13 mouse cellular contexts compared by ENCODE assay signal in genomic region chr1:39932922-39933321, GRCm38 (mm10). TPM values are rescaled to one million over a fixed set of nuclear protein-coding genes. Genes with fewer than 3 reads are reported as not detected.
DNase-seq lines count a peak whose midpoint lies in the region; ATAC-seq and TF ChIP-seq lines count a peak whose summit lies in the region.
"Had no signal": no experiment of that assay in that cellular context is flagged by ENCODE, and none has a peak within 500 bp of the region (broad histone marks: within the 10 kb centered on the region; RNA-seq: fewer than 3 reads in every experiment).

No protein-coding gene starts in this region.

- no peak for ATAC-seq in hindbrain, embryonic 13.5 days (ENCODE audit: low FRiP score)
- no peak for ATAC-seq in hindbrain, embryonic 12.5 days (ENCODE audit: low FRiP score)
- ATAC-seq in midbrain, embryonic 13.5 days: no peak
- no peak for ATAC-seq in midbrain, embryonic 16.5 days
- ATAC-seq in neural tube, embryonic 15.5 days (ENCODE audit: low FRiP score): no peak

- H3K27me3 ChIP-seq in hindbrain, embryonic 13.5 days: no peaks in the 10 kb centered on the region
- H3K27me3 ChIP-seq in hindbrain, embryonic 12.5 days: no peaks in the 10 kb centered on the region
- no peaks in the 10 kb centered on the region for H3K27me3 ChIP-seq in midbrain, embryonic 13.5 days
- no peaks in the 10 kb centered on the region for H3K27me3 ChIP-seq in midbrain, embryonic 16.5 days (ENCODE audit: control insufficient read depth, insufficient read depth, low read depth, low read length)
- no peaks in the 10 kb centered on the region for H3K27me3 ChIP-seq in neural tube, embryonic 15.5 days (replicated peaks)
- H3K27me3 ChIP-seq: embryonic facial prominence, embryonic 15.5 days; forebrain, embryonic 12.5 days had no signal

- no peak for TF ChIP-seq CTCF in gastrocnemius, adult 2 months (IDR thresholded peaks at IDR 0.05)

- 51% methylated on average over 10 of the region's 10 CpGs for WGBS in hindbrain, embryonic 13.5 days
- 57% methylated on average over 10 of the region's 10 CpGs for WGBS in hindbrain, embryonic 12.5 days
- 49% methylated on average over 10 of the region's 10 CpGs for whole genome bisulfite sequencing in midbrain, embryonic 13.5 days
- WGBS in midbrain, embryonic 16.5 days: 33% methylated on average over 10 of the region's 10 CpGs
- 33% methylated on average over 10 of the region's 10 CpGs for WGBS in neural tube, embryonic 15.5 days

- DNase-seq in gastrocnemius, adult 2 months: no peak
- DNase-seq in gastrocnemius, postnatal 25 days: no peak
- DNase-seq in left cerebral cortex, adult 11 months (ENCODE audit: low spot score): no peak
- DNase-seq: cerebellum, adult 2 months had no signal

- peak overlapping the region; percentile 20 for H3K27ac ChIP-seq in gastrocnemius, adult 2 months
- peak overlapping the region; percentile 66 for H3K27ac ChIP-seq in hindbrain, embryonic 13.5 days
- H3K27ac ChIP-seq in hindbrain, embryonic 12.5 days: no peak overlapping the region
- H3K27ac ChIP-seq in midbrain, embryonic 13.5 days: peak overlapping the region; percentile 8; the same call in 1 of the 2 replicates
- no peak overlapping the region for H3K27ac ChIP-seq in midbrain, embryonic 16.5 days (ENCODE audit: low read length)
- peak overlapping the region; percentile 48; the same call in 1 of the 2 replicates for H3K27ac ChIP-seq in neural tube, embryonic 15.5 days (replicated peaks)
- H3K27ac ChIP-seq: embryonic facial prominence, embryonic 15.5 days; liver, embryonic 14.5 days had no signal

- H3K4me2 ChIP-seq in hindbrain, embryonic 13.5 days: no peak overlapping the region
- H3K4me2 ChIP-seq in hindbrain, embryonic 12.5 days (replicated peaks): no peak overlapping the region
- H3K4me2 ChIP-seq in midbrain, embryonic 13.5 days (replicated peaks): no peak overlapping the region
- H3K4me2 ChIP-seq in midbrain, embryonic 16.5 days (ENCODE audit: low read length): no peak overlapping the region
- no peak overlapping the region for H3K4me2 ChIP-seq in neural tube, embryonic 15.5 days
- H3K4me2 ChIP-seq: embryonic facial prominence, embryonic 15.5 days; forebrain, embryonic 12.5 days; midbrain, embryonic 11.5 days had no signal

- no peak overlapping the region for H3K4me3 ChIP-seq in gastrocnemius, adult 2 months
- no peak overlapping the region for H3K4me3 ChIP-seq in hindbrain, embryonic 13.5 days
- H3K4me3 ChIP-seq in hindbrain, embryonic 12.5 days: no peak overlapping the region
- H3K4me3 ChIP-seq in midbrain, embryonic 13.5 days (replicated peaks): no peak overlapping the region
- H3K4me3 ChIP-seq in midbrain, embryonic 16.5 days (ENCODE audit: low read depth, low read length): no peak overlapping the region
- no peak overlapping the region for H3K4me3 ChIP-seq in neural tube, embryonic 15.5 days (replicated peaks)
- H3K4me3 ChIP-seq: embryonic facial prominence, embryonic 15.5 days; forebrain, embryonic 12.5 days had no signal

- peaks cover 96% of the 10 kb centered on the region for H3K4me1 ChIP-seq in hindbrain, embryonic 13.5 days (replicated peaks)
- peaks cover 96% of the 10 kb centered on the region for H3K4me1 ChIP-seq in hindbrain, embryonic 12.5 days
- peaks cover 96% of the 10 kb centered on the region for H3K4me1 ChIP-seq in midbrain, embryonic 13.5 days (replicated peaks)
- peaks cover 79% of the 10 kb centered on the region for H3K4me1 ChIP-seq in midbrain, embryonic 16.5 days (ENCODE audit: control insufficient read depth, insufficient read depth, low read length)
- peaks cover 96% of the 10 kb centered on the region for H3K4me1 ChIP-seq in neural tube, embryonic 15.5 days

- H3K36me3 ChIP-seq in hindbrain, embryonic 13.5 days: peaks cover 12% of the 10 kb centered on the region
- H3K36me3 ChIP-seq in hindbrain, embryonic 12.5 days: peaks cover 4% of the 10 kb centered on the region; the same call in 1 of the 2 replicates
- H3K36me3 ChIP-seq in midbrain, embryonic 13.5 days: peaks cover 12% of the 10 kb centered on the region; the same call in 1 of the 2 replicates
- no peaks in the 10 kb centered on the region for H3K36me3 ChIP-seq in midbrain, embryonic 16.5 days (ENCODE audit: control insufficient read depth, insufficient read depth, low read length)
- H3K36me3 ChIP-seq in neural tube, embryonic 15.5 days: no peaks in the 10 kb centered on the region
- H3K36me3 ChIP-seq: embryonic facial prominence, embryonic 15.5 days; forebrain, embryonic 12.5 days had no signal

- H3K9me3 ChIP-seq in hindbrain, embryonic 13.5 days: no peaks in the 10 kb centered on the region
- H3K9me3 ChIP-seq in hindbrain, embryonic 12.5 days (replicated peaks): no peaks in the 10 kb centered on the region
- H3K9me3 ChIP-seq in midbrain, embryonic 13.5 days: no peaks in the 10 kb centered on the region
- no peaks in the 10 kb centered on the region for H3K9me3 ChIP-seq in midbrain, embryonic 16.5 days (replicated peaks; ENCODE audit: control insufficient read depth, low read length, poor library complexity, severe bottlenecking)
- no peaks in the 10 kb centered on the region for H3K9me3 ChIP-seq in neural tube, embryonic 15.5 days (replicated peaks)
- H3K9me3 ChIP-seq: embryonic facial prominence, embryonic 15.5 days; forebrain, embryonic 12.5 days had no signal

- intact Hi-C loops in gastrocnemius, adult 2 months (cut with DNase I): no loop called here

- no peak overlapping the region for H3K9ac ChIP-seq in hindbrain, embryonic 13.5 days
- no peak overlapping the region for H3K9ac ChIP-seq in hindbrain, embryonic 12.5 days
- no peak overlapping the region for H3K9ac ChIP-seq in midbrain, embryonic 13.5 days (replicated peaks)
- no peak overlapping the region for H3K9ac ChIP-seq in midbrain, embryonic 16.5 days (ENCODE audit: low read depth, low read length)
- H3K9ac ChIP-seq in neural tube, embryonic 15.5 days (replicated peaks): no peak overlapping the region
- H3K9ac ChIP-seq: embryonic facial prominence, embryonic 15.5 days; forebrain, embryonic 12.5 days; liver, embryonic 14.5 days had no signal

RNA-seq across cellular contexts. Expression of gene Map4k4, which starts 32.2 kb away (rescaled TPM):
- 10 to 100 TPM; 23.2 to 28.3 TPM for total RNA-seq in gastrocnemius, adult 2 months (2021)
- total RNA-seq in gastrocnemius, postnatal 25 days (2021): 10 to 100 TPM; 32.6 to 36.0 TPM
- polyA plus RNA-seq in hindbrain, embryonic 13.5 days (2015; fragmentation: Nextera tagmentation; extraction: Ambion mirVana): 47.3 and 52.6 TPM in 2 replicates
- 65.6 and 66.2 TPM in 2 replicates for polyA plus RNA-seq in hindbrain, embryonic 12.5 days (2016; fragmentation: Nextera tagmentation; extraction: Ambion mirVana)
- 49.0 and 58.2 TPM in 2 replicates for polyA plus RNA-seq in midbrain, embryonic 13.5 days (2015; fragmentation: Nextera tagmentation; extraction: Ambion mirVana)
- 31.4 and 38.4 TPM in 2 replicates for polyA plus RNA-seq in midbrain, embryonic 16.5 days (2015; fragmentation: Nextera tagmentation; extraction: Ambion mirVana)
- 31.1 and 35.7 TPM in 2 replicates for polyA plus RNA-seq in neural tube, embryonic 15.5 days (2015; fragmentation: Nextera tagmentation; extraction: Ambion mirVana)

Comparison
In these comparisons a context has a peak if more than half of its experiments do, and no peak if none do; other contexts are left out.
1. H3K27ac ChIP-seq: peak in gastrocnemius, adult 2 months (single experiment), hindbrain, embryonic 13.5 days (single experiment), midbrain, embryonic 13.5 days (single experiment) and neural tube, embryonic 15.5 days (single experiment); none in hindbrain, embryonic 12.5 days (single experiment) and midbrain, embryonic 16.5 days (single experiment).